Mouse (Mus musculus) lung, adult 2 months (tissue): ENCODE measurements around the gene Zfhx3. TPM values are rescaled to one million over a fixed set of nuclear protein-coding genes. Genes with fewer than 3 reads are reported as not detected.
"Not testable (repeated sequence)": the region's sequence is repeated elsewhere in the genome, so short reads cannot be mapped to it uniquely, and the experiment has no call there.

Experiments used
- DNase-seq: peaks from one replicate; pipeline ENCODE4 v3.0.0; 2022
- H3K4me1 ChIP-seq: fragments of 200-500 bp; 2 replicates; pipeline ENCODE4 v1.6.1; 2011; ENCODE audit warnings: low read length; ENCODE audit not compliant: control insufficient read depth, insufficient read depth
- H3K4me3 ChIP-seq: fragments of 200-500 bp; replicated peaks from 2 replicates; pipeline ENCODE3; 2011; ENCODE audit warnings: low read depth, mild to moderate bottlenecking, control low read depth, low read length; ENCODE audit errors: extremely low read depth
- CTCF ChIP-seq: fragments of 200-500 bp; IDR thresholded peaks from 2 replicates; pipeline ENCODE4 v1.5.1; 2011; ENCODE audit warnings: mild to moderate bottlenecking, low read length, control low read depth; ENCODE audit not compliant: insufficient read depth
- POLR2A ChIP-seq: fragments of 200-500 bp; IDR thresholded peaks from 2 replicates; pipeline ENCODE4 v1.6.1; 2011; ENCODE audit warnings: low read depth, mild to moderate bottlenecking, control low read depth, low read length, borderline replicate concordance; ENCODE audit errors: extremely low read depth
- WGBS: fragments of 180-500 bp; shearing (Covaris S2); methylation state at CpG from one replicate; pipeline ENCODE4 v1.1.7; 2018; 5-methylcytosine and 5-hydroxymethylcytosine counted together
- polyA plus RNA-seq: library from polyadenylated mRNA; depleted of rRNA; stranded (reverse); fragments of >200 nt; gene quantifications from 2 replicates; pipeline ENCODE4 v1.2.3, GENCODE M21; 2012; rRNA removed

Gene Zfhx3
- polyA plus RNA-seq: 7.3 and 8.0 TPM in 2 replicates

DNA sequence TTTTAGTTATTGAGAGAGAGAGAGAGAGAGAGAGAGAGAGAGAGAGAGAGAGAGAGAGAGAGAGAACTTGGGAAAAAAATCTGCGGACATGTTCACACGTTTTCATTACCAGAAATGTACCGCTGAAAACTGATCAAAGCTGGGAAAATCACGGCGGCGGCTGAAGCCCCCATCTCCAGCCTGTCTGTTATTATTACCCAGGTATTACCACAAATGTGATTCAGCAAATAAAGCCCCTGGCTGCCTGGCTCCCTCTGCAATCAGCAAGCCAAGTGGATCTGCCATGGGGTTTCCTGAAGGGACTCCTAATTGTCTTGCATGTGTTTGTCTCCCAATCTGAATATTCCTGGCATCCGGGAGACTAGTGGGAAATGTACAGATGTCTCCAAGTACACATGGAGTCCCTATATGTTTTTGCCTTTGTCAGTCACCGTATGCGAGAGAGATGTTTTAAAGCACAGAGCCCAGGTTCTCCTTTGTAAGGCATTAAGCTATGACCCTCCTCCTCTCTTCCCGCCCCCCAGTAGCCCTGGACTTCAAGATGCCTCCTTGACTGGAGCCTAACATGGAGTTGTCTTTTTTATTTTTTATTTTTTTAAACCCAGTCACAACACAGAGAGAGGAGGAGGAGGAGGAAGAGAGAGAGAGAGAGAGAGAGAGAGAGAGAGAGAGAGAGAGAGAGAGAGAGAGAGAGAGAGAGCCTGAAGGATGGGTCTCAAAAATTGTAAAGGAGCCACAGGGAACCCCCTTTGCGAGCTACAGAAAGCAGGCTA is at the start of gene Zfhx3:
Gene Zfhx3, plus strand, starts transcription at position 723 of the 773 bp plus-strand sequence.
- WGBS: 22% methylated on average over 11 of the region's 11 CpGs
- Histone ChIP-seq H3K4me1 (no peaks in the 10 kb centered on the region; the same call in 1 of the 2 replicates), H3K4me3 (no peak within 1 kb of the TSS)
- DNase-seq: no peak
- TF ChIP-seq CTCF (no peak), POLR2A (no peak)

DNA sequence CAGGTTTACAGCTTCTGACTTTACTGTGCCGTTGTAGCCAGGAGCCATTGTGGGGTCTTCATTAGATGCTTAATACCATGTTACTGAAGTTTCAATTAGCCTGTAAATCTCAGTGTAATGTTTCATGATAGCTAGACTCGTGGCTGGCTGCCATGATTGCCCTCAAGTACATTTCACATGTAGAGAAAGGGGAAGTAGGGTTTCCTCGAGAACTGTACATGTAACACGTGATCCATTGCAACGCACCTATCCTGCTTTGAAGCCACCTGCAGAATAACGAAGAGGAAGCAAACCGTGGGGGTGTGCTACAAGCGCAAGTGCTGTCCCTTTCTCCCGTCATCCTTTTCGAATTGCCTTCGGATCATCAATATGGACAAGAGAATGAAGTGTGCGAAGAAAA is 23.5 kb upstream of the Zfhx3 start:
- no peaks in the 10 kb centered on the region for H3K4me1 ChIP-seq
- 82% methylated on average over 12 of the region's 12 CpGs for WGBS
- no peak overlapping the region for H3K4me3 ChIP-seq
- DNase-seq: no peak
- no peak for TF ChIP-seq CTCF
- no peak for TF ChIP-seq POLR2A

DNA sequence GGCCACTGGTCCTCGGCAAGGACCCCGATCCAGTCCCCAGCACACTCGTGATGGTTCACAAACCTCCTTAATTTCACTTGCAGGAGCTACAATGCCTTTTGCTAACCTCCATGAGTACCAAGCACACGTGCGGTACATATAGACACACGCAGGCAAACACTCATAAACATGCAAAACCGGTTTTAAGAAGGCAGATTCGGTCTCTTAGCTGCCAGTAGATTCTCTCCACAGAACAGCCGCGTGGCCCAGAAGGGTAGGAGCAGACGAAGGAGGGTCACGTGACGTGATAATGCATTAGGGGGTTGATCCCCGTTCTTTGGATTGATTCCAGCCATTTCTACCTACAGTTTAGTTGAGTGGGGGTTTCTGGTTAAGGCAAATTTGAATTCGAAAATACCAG is 16.3 kb upstream of the Zfhx3 start:
- DNase-seq: no peak
- TF ChIP-seq POLR2A (no peak), CTCF (no peak)
- 68% methylated on average over 15 of the region's 15 CpGs for WGBS
- Histone ChIP-seq H3K4me3 (no peak overlapping the region), H3K4me1 (no peaks in the 10 kb centered on the region)

DNA sequence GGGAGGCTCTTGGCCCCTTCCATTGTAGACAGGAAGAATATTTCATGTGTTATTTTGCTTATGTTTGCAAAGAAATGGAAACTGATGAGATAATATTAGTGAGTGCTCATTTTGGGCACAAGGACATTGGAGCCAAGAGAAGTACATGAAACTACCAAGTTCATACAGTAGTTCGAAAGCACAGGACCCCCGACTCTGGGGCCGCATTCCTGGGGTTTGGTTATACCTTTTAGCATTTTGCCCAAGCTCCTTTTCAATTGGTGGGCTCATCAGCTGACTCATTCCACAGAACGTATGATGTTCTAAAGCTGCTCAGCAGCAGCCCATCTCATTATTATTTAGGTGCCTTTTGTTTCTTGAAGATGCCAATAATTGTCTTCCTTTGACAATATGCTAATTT is 5.7 kb upstream of the Zfhx3 start:
- DNase-seq: no peak
- no peak overlapping the region for H3K4me3 ChIP-seq
- 87% methylated on average over 4 of the region's 4 CpGs for WGBS
- no peaks in the 10 kb centered on the region for H3K4me1 ChIP-seq
- no peak for TF ChIP-seq CTCF
- no peak for TF ChIP-seq POLR2A

DNA sequence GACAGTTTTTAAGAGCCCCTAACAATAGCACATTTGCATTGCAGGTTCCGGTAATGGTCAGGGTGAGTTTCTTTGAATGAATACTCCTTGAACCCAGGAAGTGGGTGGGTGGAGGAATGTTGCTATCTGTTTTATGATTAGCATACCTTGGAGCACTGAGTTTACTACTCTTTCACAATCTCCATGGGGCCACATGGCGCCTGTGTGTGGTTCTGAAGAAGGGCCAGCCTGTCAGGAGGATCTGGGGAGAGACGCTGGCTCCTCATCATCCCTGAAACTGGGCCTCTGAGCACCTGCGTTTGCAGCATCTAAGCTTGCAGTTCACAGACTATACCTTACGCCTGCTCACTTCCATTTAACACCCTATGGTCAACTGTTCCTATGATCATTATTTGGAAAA is 4.2 kb upstream of the Zfhx3 start:
- WGBS: 85% methylated on average over 5 of the region's 5 CpGs
- not testable (repeated sequence) for DNase-seq, H3K4me3 ChIP-seq, H3K4me1 ChIP-seq

DNA sequence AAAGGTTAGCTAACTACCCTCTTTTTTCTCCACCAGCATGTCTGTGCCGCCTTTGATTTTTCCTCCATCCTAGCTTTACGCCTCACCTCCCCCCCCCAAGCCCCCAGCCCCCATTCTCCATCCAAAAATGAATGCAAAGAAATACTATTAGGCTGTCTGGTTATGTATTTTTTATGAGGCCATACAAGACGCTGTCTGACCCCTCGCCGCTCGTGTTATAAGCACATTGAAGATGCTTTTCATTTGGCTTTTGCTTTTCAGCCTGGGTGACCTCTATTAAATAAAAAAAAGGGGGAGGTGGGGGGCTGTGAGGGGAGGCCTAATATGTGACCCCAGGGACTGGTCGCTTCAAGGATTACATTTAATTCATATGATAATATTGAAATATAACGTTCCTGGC is 2.3 kb upstream of the Zfhx3 start:
- TF ChIP-seq CTCF (no peak), POLR2A (no peak)
- no peak for DNase-seq
- Histone ChIP-seq H3K4me1 (no peaks in the 10 kb centered on the region; the same call in 1 of the 2 replicates), H3K4me3 (no peak overlapping the region)
- WGBS: 84% methylated on average over 8 of the region's 8 CpGs

DNA sequence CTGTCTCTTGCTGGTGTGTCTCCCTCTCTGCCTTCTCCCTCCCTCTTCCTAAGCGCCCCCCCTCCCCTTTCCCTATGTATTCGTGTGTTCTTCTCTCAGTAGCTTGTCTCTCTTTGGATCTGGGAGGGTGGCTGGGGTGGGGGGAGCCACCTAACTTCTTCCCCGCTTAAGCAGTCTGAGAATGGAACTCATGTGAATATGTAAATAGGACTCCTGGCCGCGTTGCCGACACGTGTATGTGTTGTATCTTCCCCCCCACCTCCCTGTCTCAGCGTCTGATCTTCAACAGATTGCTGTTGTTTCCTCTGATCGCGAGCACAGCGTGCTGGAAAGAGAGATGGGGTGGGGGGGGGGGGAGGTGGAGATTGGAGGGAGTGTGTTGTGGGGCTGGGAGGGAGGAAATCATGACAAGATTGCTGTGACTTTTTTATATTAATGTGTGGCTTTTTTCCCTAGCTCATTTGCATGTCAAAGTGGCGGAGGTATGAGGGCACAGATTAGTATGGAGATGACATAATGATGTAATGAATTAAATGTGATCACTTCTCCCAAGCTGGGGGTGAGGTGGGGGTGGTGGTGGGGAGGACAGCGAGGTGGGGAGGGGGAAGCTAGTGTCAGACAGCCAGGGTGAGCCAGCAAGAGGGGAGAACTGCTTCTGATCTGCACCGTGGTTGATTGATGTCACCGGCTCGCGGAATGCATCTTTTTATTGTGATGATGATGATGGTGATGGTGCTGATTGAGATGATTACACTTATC is 487 bp downstream of the Zfhx3 start:
- H3K4me3 ChIP-seq: no peak overlapping the region

DNA sequence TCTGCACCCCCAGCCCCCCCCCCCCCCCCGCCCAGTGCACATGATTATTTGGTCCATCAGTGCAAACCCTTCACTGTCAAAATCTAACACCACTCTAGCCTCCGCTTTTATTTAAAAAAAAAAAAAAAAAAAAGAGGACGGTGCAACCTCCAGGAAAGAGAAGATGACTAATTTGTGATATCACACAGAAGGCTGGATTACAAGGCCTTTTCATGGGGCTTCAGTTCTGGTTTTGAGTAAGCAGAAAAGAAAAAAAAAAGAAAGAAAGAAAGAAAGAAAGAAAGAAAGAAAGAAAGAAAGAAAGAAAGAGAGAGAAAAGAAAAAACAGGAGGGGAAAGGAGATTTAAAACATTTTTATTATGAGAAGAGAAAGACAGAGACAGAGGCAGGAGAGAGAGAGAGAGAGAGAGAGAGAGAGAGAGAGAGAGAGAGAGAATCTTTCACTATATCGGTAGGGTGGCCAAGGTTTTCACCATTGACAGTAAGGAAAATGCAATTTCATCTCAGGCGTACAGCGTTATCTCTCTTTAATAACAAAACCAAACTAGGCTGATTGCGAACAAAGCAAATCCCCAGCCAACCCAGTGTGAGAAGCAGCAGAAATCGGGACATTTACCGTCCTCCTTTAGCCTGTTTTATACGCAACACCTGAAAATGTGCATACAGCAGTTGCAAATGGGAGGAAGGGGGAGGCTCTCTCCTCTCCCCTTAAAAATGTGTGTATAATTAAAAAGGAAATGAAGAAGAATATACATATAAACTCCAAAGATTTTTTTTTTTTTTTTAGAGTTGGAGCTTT is 1.3 kb downstream of the Zfhx3 start:
- H3K4me3 ChIP-seq: no peak overlapping the region
- no peak for TF ChIP-seq CTCF
- no peak for TF ChIP-seq POLR2A
- whole genome bisulfite sequencing: 11% methylated on average over 10 of the region's 10 CpGs

More for the DNA sequence above, 487 bp downstream of the Zfhx3 start:
- no peaks in the 10 kb centered on the region; the same call in 1 of the 2 replicates for H3K4me1 ChIP-seq
- 3% methylated on average over 16 of the region's 17 CpGs for whole genome bisulfite sequencing
- TF ChIP-seq CTCF (no peak), POLR2A (no peak)
- DNase-seq: no peak

More for the DNA sequence above, 1.3 kb downstream of the Zfhx3 start:
- H3K4me1 ChIP-seq: no peaks in the 10 kb centered on the region; the same call in 1 of the 2 replicates
- no peak for DNase-seq
